In genomic region chr16:21787516-21788353, GRCm38 (mm10) we compare ENCODE assay signal across 8 mouse cellular contexts. TPM values are rescaled to one million over a fixed set of nuclear protein-coding genes. Genes with fewer than 3 reads are reported as not detected.
A peak's percentile ranks its signal among the peaks of the same experiment; 100 is the strongest.
DNase-seq lines count a peak whose midpoint lies in the region; ATAC-seq and TF ChIP-seq lines count a peak whose summit lies in the region.

Gene Ehhadh (minus strand): TSS chr16:21787807.

- no peaks in the 10 kb centered on the region for H3K27me3 ChIP-seq in hindbrain, embryonic 14.5 days (ENCODE audit: control insufficient read depth, insufficient read depth, low read length)

- WGBS in hindbrain, embryonic 14.5 days: 9% methylated on average over 28 of the region's 28 CpGs

- peak; percentile 94 for ATAC-seq in hindbrain, embryonic 14.5 days (ENCODE audit: low FRiP score)
- peak; percentile 90 for ATAC-seq in megakaryocyte, adult 5-6 weeks (ENCODE audit: poor library complexity, severe bottlenecking)

- peak within 1 kb of the TSS; percentile 91 for H3K27ac ChIP-seq in gastrocnemius, adult 2 months
- H3K27ac ChIP-seq in hindbrain, embryonic 14.5 days: 0 out of 2 replicates have a peak within 1 kb of the TSS, but pooled peaks have one; percentile 10
- peak within 1 kb of the TSS; percentile 38 for H3K27ac ChIP-seq in left cerebral cortex, adult 2 months

- H3K9me3 ChIP-seq in hindbrain, embryonic 14.5 days (ENCODE audit: control insufficient read depth, low read length): no peaks in the 10 kb centered on the region

- 0 out of 2 replicates have a peak, but pooled peaks cover 8% of the 10 kb centered on the region for H3K4me1 ChIP-seq in hindbrain, embryonic 14.5 days (replicated peaks; ENCODE audit: control insufficient read depth, insufficient read depth, low read length)

- intact Hi-C loops in gastrocnemius, adult 2 months (cut with DNase I): no loop called here
- intact Hi-C loops in left cerebral cortex, adult 2 months (cut with DNase I): no loop called here

- H3K36me3 ChIP-seq in hindbrain, embryonic 14.5 days (replicated peaks; ENCODE audit: control insufficient read depth, insufficient read depth): no peaks in the 10 kb centered on the region

- H3K4me3 ChIP-seq in gastrocnemius, adult 2 months: peak within 1 kb of the TSS; percentile 80
- peak within 1 kb of the TSS; percentile 38 for H3K4me3 ChIP-seq in hindbrain, embryonic 14.5 days (replicated peaks; ENCODE audit: low read length)
- H3K4me3 ChIP-seq in left cerebral cortex, adult 2 months: peak within 1 kb of the TSS; percentile 47

- H3K9ac ChIP-seq in hindbrain, embryonic 14.5 days: peak within 1 kb of the TSS; percentile 59

- H3K4me2 ChIP-seq in hindbrain, embryonic 14.5 days (replicated peaks): peak within 1 kb of the TSS; percentile 62

- peak; percentile 87 for DNase-seq in ZHBTc4 (ENCODE audit: low read depth, low spot score)
- peak; percentile 60 to 72 for DNase-seq in cerebellum, postnatal 25 days
- peak; percentile 89 for DNase-seq in gastrocnemius, adult 2 months
- DNase-seq in hindbrain, embryonic 14.5 days (ENCODE audit: low spot score): peak; percentile 26
- peak; percentile 32 to 41 for DNase-seq in left cerebral cortex, adult 2 months (ENCODE audit: extremely low spot score in 1 of 2, low spot score in 2 of 2)
- DNase-seq in right cerebral cortex, postnatal 10 days (ENCODE audit: low spot score in 2 of 2): peak; percentile 46 to 48
- peak; percentile 58 to 82 for DNase-seq in urinary bladder, postnatal 36 days (ENCODE audit: low spot score in 2 of 2)

- TF ChIP-seq CTCF in gastrocnemius, adult 2 months (IDR thresholded peaks at IDR 0.05): 0 out of 2 replicates have a peak, but pooled peaks have one; percentile 13
- TF ChIP-seq CTCF in left cerebral cortex, adult 2 months (IDR thresholded peaks at IDR 0.05): no peak; the same call in 1 of the 2 replicates

RNA-seq across cellular contexts. Expression of gene Ehhadh, which starts in this region (rescaled TPM):
- 1 to 10 TPM; 5.7 to 6.8 TPM for total RNA-seq in gastrocnemius, adult 2 months (2021)
- 2.0 and 2.2 TPM in 2 replicates for polyA plus RNA-seq in hindbrain, embryonic 14.5 days (2014; fragmentation: Nextera tagmentation; extraction: Ambion mirVana)
- 1 to 10 TPM; 1.3 to 2.0 TPM for total RNA-seq in left cerebral cortex, adult 2 months (2021)
- 1.3 TPM in 2 replicates for total RNA-seq in megakaryocyte, adult 5-6 weeks (2015)
- total RNA-seq in megakaryocyte, adult 5-6 weeks (2017): 0.81 and 1.6 TPM in 2 replicates

Comparison
In these comparisons a context has a peak if more than half of its experiments do, and no peak if none do; other contexts are left out.
1. Peak in every context shown above with its lines: DNase-seq, ATAC-seq, H3K4me3 ChIP-seq and H3K27ac ChIP-seq.
2. DNase-seq: peak in every context shown above with its lines; median percentile 89 in gastrocnemius, adult 2 months; 87 in ZHBTc4; 70 in urinary bladder, postnatal 36 days; 66 in cerebellum, postnatal 25 days; 47 in right cerebral cortex, postnatal 10 days; 36 in left cerebral cortex, adult 2 months; 26 in hindbrain, embryonic 14.5 days.
3. H3K27ac ChIP-seq: peak in every context shown above with its lines; median percentile 91 in gastrocnemius, adult 2 months; 38 in left cerebral cortex, adult 2 months; 10 in hindbrain, embryonic 14.5 days.